Mouse (Mus musculus) left cerebral cortex, postnatal 10 days (tissue): Measurements from ENCODE around the gene Birc2. TPM values are rescaled to one million over a fixed set of nuclear protein-coding genes. Genes with fewer than 3 reads are reported as not detected.

Experiments used
- DNase-seq, 2 experiments: peaks; one replicate each; pipeline ENCODE4 v3.0.0; 2021 to 2022; ENCODE audit warnings: low spot score in 2 of 2, mixed read lengths in 1 of 2; ENCODE audit errors: extremely low spot score in 1 of 2
- intact Hi-C: fragments of 180-260 bp; cut with DNase I; formaldehyde crosslinking; loops from one replicate; pipeline ENCODE4 v1.15.1; 2025
- microRNA-seq: library from miRNA; unstranded; fragments of <30 nt; microRNA quantifications from one replicate; pipeline ENCODE4 v1.2.0, GENCODE M21; 2022
- total RNA-seq, 2 experiments: library from RNA; stranded (reverse); gene quantifications; 2 replicates each; pipeline ENCODE4 v1.2.3; 2021

Gene Birc2
- total RNA-seq, 2 experiments from 2014 or later = 28.4 to 28.6 TPM

- DNase-seq = no peak
- intact Hi-C loops = no loop called here
These were observed 64.0 kb downstream of the Birc2 start for GRCm38 (mm10) chr9:7772773-7773454.

GRCm38 (mm10) chr9:7772361-7772760 lies 64.5 kb downstream of the Birc2 start:
- DNase-seq = no peak
- intact Hi-C loops = no loop called here

GRCm38 (mm10) chr9:7769491-7769890 lies 67.4 kb downstream of the Birc2 start:
- DNase-seq = no peak
- intact Hi-C loops = no loop called here

GRCm38 (mm10) chr9:7769081-7769480 lies 67.8 kb downstream of the Birc2 start:
- DNase-seq = peak in 1 of 2 experiments; percentile 45
- intact Hi-C loops = no loop called here

Small RNA genes lying within 50 kb of the gene (microRNA-seq; reads per million reads assigned to microRNA genes)
- 1.7 reads per million for gene Mir5618

Other genes with a start within 250 kb of the Birc2 start
- not detected for gene Mmp20, start 208.8 kb downstream of the Birc2 start, total RNA-seq
- not detected for gene Mmp7, start 145.0 kb downstream of the Birc2 start, total RNA-seq
- 1 to 10 TPM; 7.8 to 9.2 TPM for gene Tmem123, start 73.0 kb downstream of the Birc2 start, total RNA-seq
- gene Birc3, start 36.1 kb upstream of the Birc2 start, total RNA-seq = 1 to 10 TPM; 2.2 to 2.4 TPM
- 10 to 100 TPM; 13.5 to 13.6 TPM for gene Yap1, start 167.5 kb upstream of the Birc2 start, total RNA-seq
- 1 to 10 TPM; 5.7 to 6.1 TPM for gene Cfap300, start 205.8 kb upstream of the Birc2 start, total RNA-seq